Mouse (Mus musculus): ENCODE results near the gene Arl6ip4. TPM values are rescaled to one million over a fixed set of nuclear protein-coding genes. Genes with fewer than 3 reads are reported as not detected.

Arl6ip4 gene
- polyA plus RNA-seq, 1 experiment, result 28.2 TPM

GRCm38 (mm10) chr5:124077241-124077640, 38.6 kb upstream of the Arl6ip4 start:
- TF ChIP-seq POLR2A (IDR thresholded peaks at IDR 0.05; ENCODE audit: low read depth, low read length) (no peak), CTCF (IDR thresholded peaks at IDR 0.05; ENCODE audit: extremely low read depth, insufficient read depth, insufficient read length, insufficient replicate concordance) (no peak)
- Histone ChIP-seq H3K36me3 (ENCODE audit: control insufficient read depth, insufficient read depth, low read length) (no peaks in the 10 kb centered on the region), H3K4me1 (ENCODE audit: control insufficient read depth, insufficient read depth, insufficient read length) (peaks cover 30% of the 10 kb centered on the region; the same call in 1 of the 2 replicates), H3K27ac (ENCODE audit: insufficient read depth, low read length) (peak overlapping the region; percentile 33; the same call in 1 of the 2 replicates), H3K27me3 (ENCODE audit: control insufficient read depth, insufficient read depth, low read length) (no peaks in the 10 kb centered on the region), H3K4me3 (ENCODE audit: extremely low read depth, insufficient read depth, insufficient read length) (no peak overlapping the region)
- no peak for DNase-seq (ENCODE audit: low read depth in 1 of 2, low spot score in 2 of 2)
- WGBS, result 53% methylated on average over 13 of the region's 13 CpGs

GRCm38 (mm10) chr5:124077856-124078460, 37.9 kb upstream of the Arl6ip4 start:
- no peaks in the 10 kb centered on the region for H3K36me3 ChIP-seq (ENCODE audit: control insufficient read depth, insufficient read depth, low read length)
- WGBS, result 62% methylated on average over 6 of the region's 6 CpGs
- no peak overlapping the region; the same call in 1 of the 2 replicates for H3K4me3 ChIP-seq (ENCODE audit: extremely low read depth, insufficient read depth, insufficient read length)
- DNase-seq (ENCODE audit: low read depth in 1 of 2, low spot score in 2 of 2), result no peak
- H3K27me3 ChIP-seq (ENCODE audit: control insufficient read depth, insufficient read depth, low read length), result no peaks in the 10 kb centered on the region
- H3K27ac ChIP-seq (ENCODE audit: insufficient read depth, low read length), result peak overlapping the region; percentile 66
- peaks cover 30% of the 10 kb centered on the region; the same call in 1 of the 2 replicates for H3K4me1 ChIP-seq (ENCODE audit: control insufficient read depth, insufficient read depth, insufficient read length)
- TF ChIP-seq CTCF (IDR thresholded peaks at IDR 0.05; ENCODE audit: extremely low read depth, insufficient read depth, insufficient read length, insufficient replicate concordance) (no peak), POLR2A (IDR thresholded peaks at IDR 0.05; ENCODE audit: low read depth, low read length) (no peak)

- H3K4me3 ChIP-seq (ENCODE audit: extremely low read depth, insufficient read depth, insufficient read length), result no peak overlapping the region; the same call in 1 of the 2 replicates
- H3K27me3 ChIP-seq (ENCODE audit: control insufficient read depth, insufficient read depth, low read length), result no peaks in the 10 kb centered on the region
- 58% methylated on average over 9 of the region's 9 CpGs for WGBS
- peak overlapping the region; percentile 66 for H3K27ac ChIP-seq (ENCODE audit: insufficient read depth, low read length)
- peaks cover 25% of the 10 kb centered on the region; the same call in 1 of the 2 replicates for H3K4me1 ChIP-seq (ENCODE audit: control insufficient read depth, insufficient read depth, insufficient read length)
- no peak for DNase-seq (ENCODE audit: low read depth in 1 of 2, low spot score in 2 of 2)
- no peak for TF ChIP-seq CTCF (IDR thresholded peaks at IDR 0.05; ENCODE audit: extremely low read depth, insufficient read depth, insufficient read length, insufficient replicate concordance)
- no peak for TF ChIP-seq POLR2A (IDR thresholded peaks at IDR 0.05; ENCODE audit: low read depth, low read length)
- no peaks in the 10 kb centered on the region for H3K36me3 ChIP-seq (ENCODE audit: control insufficient read depth, insufficient read depth, low read length)
Observed at GRCm38 (mm10) chr5:124078794-124079416, 37.0 kb upstream of the Arl6ip4 start.

DNA sequence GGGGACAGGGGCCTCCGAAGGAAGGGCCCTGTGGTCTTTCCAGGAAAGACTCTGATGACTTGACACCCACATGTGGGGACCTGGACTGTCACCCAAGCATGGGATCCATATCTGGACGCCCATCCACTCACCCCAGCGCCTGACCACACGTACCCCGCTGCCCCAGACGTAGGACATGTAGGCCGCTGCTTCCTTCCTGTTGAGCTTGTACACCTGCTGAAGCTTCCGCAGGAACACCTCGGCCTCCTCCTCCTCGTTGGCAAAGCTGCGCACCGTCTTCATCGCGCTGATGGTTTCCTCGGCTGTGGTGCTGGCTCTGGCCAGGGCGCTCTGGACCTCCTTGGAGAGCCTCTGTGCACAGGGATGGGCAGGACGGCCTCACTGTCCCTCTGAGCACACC, 36.0 kb upstream of the Arl6ip4 start:
- Histone ChIP-seq H3K36me3 (ENCODE audit: control insufficient read depth, insufficient read depth, low read length) (no peaks in the 10 kb centered on the region), H3K4me3 (ENCODE audit: extremely low read depth, insufficient read depth, insufficient read length) (no peak overlapping the region; the same call in 1 of the 2 replicates), H3K27me3 (ENCODE audit: control insufficient read depth, insufficient read depth, low read length) (no peaks in the 10 kb centered on the region), H3K27ac (ENCODE audit: insufficient read depth, low read length) (peak overlapping the region; percentile 66), H3K4me1 (ENCODE audit: control insufficient read depth, insufficient read depth, insufficient read length) (peaks cover 22% of the 10 kb centered on the region; the same call in 1 of the 2 replicates)
- 27% methylated on average over 17 of the region's 17 CpGs for WGBS
- no peak for TF ChIP-seq POLR2A (IDR thresholded peaks at IDR 0.05; ENCODE audit: low read depth, low read length)
- no peak for TF ChIP-seq CTCF (IDR thresholded peaks at IDR 0.05; ENCODE audit: extremely low read depth, insufficient read depth, insufficient read length, insufficient replicate concordance)
- peak in 1 of 2 experiments; percentile 34 for DNase-seq (ENCODE audit: low read depth in 1 of 2, low spot score in 2 of 2)

DNA sequence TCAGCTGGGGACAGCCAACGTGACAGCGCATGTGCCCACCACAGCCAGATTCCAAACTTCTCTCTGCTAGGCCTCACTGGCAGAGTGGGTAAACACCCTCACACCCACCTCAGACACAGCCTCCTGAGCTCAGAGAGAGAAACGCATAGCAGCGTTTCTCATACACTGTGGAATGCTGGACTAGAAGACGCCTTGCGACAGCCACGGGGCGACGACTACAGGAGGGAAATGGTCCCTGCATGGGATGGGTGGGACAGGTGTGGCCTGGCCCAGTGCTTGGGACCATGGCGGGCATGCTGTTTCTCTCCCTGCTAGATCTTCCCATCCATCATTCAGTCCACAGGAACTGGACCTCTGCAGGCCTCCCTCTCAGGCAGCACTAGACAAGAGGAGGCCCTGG, 33.4 kb upstream of the Arl6ip4 start:
- no peak overlapping the region for H3K4me3 ChIP-seq (ENCODE audit: extremely low read depth, insufficient read depth, insufficient read length)
- no peak for TF ChIP-seq POLR2A (IDR thresholded peaks at IDR 0.05; ENCODE audit: low read depth, low read length)
- TF ChIP-seq CTCF (IDR thresholded peaks at IDR 0.05; ENCODE audit: extremely low read depth, insufficient read depth, insufficient read length, insufficient replicate concordance), result no peak

DNA sequence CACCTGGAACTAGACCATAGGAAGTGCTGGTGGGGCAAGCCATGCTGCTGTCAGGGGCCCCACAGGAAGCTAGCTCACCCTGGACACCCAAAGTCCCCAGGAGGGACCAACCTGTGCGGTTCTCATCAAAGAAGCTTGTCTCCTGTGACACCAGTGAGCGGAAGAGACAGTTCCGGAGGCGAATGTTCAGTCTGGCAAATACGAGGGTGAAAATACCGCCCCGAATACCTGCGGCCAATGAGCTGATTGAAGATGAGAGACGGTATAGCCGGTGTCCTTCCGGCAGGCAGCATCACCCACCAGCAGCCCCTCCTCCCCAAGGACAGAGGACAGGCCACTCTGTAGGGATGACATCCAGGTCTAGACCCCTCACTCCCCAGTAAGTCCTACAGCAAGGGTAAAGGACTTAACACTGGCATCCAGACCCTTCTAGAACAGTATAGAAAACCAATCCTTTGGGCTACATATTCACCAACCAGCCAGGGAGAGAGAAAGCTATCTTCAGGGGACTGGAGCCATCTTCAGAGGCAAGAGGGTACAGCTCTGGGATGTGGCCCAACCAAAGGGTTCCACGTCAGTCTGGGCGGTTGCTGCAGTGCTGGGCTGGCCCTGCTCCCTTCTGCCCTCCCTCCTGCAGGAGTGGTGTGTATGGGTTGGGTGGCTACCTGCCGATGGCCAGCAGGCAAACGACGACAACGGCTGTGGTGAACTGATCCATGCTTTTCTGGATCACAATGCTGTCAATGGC, 32.8 kb upstream of the Arl6ip4 start:
- TF ChIP-seq POLR2A (IDR thresholded peaks at IDR 0.05; ENCODE audit: low read depth, low read length), result no peak
- no peak for TF ChIP-seq CTCF (IDR thresholded peaks at IDR 0.05; ENCODE audit: extremely low read depth, insufficient read depth, insufficient read length, insufficient replicate concordance)
- H3K36me3 ChIP-seq (ENCODE audit: control insufficient read depth, insufficient read depth, low read length), result no peaks in the 10 kb centered on the region
- H3K4me3 ChIP-seq (ENCODE audit: extremely low read depth, insufficient read depth, insufficient read length), result no peak overlapping the region
- 71% methylated on average over 17 of the region's 17 CpGs for WGBS
- H3K4me1 ChIP-seq (ENCODE audit: control insufficient read depth, insufficient read depth, insufficient read length), result peaks cover 11% of the 10 kb centered on the region; the same call in 1 of the 2 replicates
- H3K27me3 ChIP-seq (ENCODE audit: control insufficient read depth, insufficient read depth, low read length), result no peaks in the 10 kb centered on the region
- peak overlapping the region; percentile 32; the same call in 1 of the 2 replicates for H3K27ac ChIP-seq (ENCODE audit: insufficient read depth, low read length)
- no peak for DNase-seq (ENCODE audit: low read depth in 1 of 2, low spot score in 2 of 2)

More for the DNA sequence above, 33.4 kb upstream of the Arl6ip4 start:
- WGBS, result 91% methylated on average over 10 of the region's 10 CpGs
- H3K27me3 ChIP-seq (ENCODE audit: control insufficient read depth, insufficient read depth, low read length), result no peaks in the 10 kb centered on the region
- peak overlapping the region; percentile 32; the same call in 1 of the 2 replicates for H3K27ac ChIP-seq (ENCODE audit: insufficient read depth, low read length)
- H3K36me3 ChIP-seq (ENCODE audit: control insufficient read depth, insufficient read depth, low read length), result no peaks in the 10 kb centered on the region
- peaks cover 11% of the 10 kb centered on the region; the same call in 1 of the 2 replicates for H3K4me1 ChIP-seq (ENCODE audit: control insufficient read depth, insufficient read depth, insufficient read length)
- no peak for DNase-seq (ENCODE audit: low read depth in 1 of 2, low spot score in 2 of 2)

Measured in spleen, adult 2 months (tissue).